20 mouse cellular contexts compared by ENCODE assay signal in genomic region chr8:70770748-70771147, GRCm38 (mm10). TPM values are rescaled to one million over a fixed set of nuclear protein-coding genes. Genes with fewer than 3 reads are reported as not detected.
"Had no signal": no experiment of that assay in that cellular context is flagged by ENCODE, and none has a peak within 500 bp of the region (broad histone marks: within the 10 kb centered on the region; RNA-seq: fewer than 3 reads in every experiment).

No protein-coding gene starts in this region.

- H3K4me3 ChIP-seq: lung, embryonic 15.5 days; megakaryocyte, embryonic 14.5 days; midbrain, embryonic 13.5 days; midbrain, embryonic 15.5 days; neural tube, embryonic 12.5 days had no signal

- H3K9ac ChIP-seq: lung, embryonic 15.5 days; midbrain, embryonic 13.5 days; midbrain, embryonic 15.5 days; neural tube, embryonic 12.5 days had no signal

- H3K9me3 ChIP-seq: lung, embryonic 15.5 days; megakaryocyte, embryonic 14.5 days; midbrain, embryonic 13.5 days; midbrain, embryonic 15.5 days; neural tube, embryonic 12.5 days had no signal

- ATAC-seq: lung, postnatal 0 days; midbrain, embryonic 13.5 days; midbrain, embryonic 15.5 days had no signal

- H3K27me3 ChIP-seq: lung, embryonic 15.5 days had no signal

- H3K4me2 ChIP-seq: lung, embryonic 15.5 days; midbrain, embryonic 11.5 days; midbrain, embryonic 13.5 days; midbrain, embryonic 15.5 days; neural tube, embryonic 12.5 days had no signal

- H3K27ac ChIP-seq: lung, embryonic 15.5 days; macrophage; midbrain, embryonic 13.5 days; midbrain, embryonic 15.5 days; neural tube, embryonic 12.5 days had no signal

- DNase-seq: lung, adult 2 months; lung, postnatal 14 days; lung, postnatal 36 days; right cerebral cortex, postnatal 25 days; right cerebral cortex, postnatal 4 days; spleen, adult 18-20 months; thymus, adult 18-20 months; thymus, postnatal 14 days; thymus, postnatal 36 days had no signal

RNA-seq across cellular contexts. Expression of gene Il12rb1, which starts 37.5 kb away (rescaled TPM):
- total RNA-seq: midbrain, postnatal 0 days had no signal
- polyA plus RNA-seq: midbrain, embryonic 13.5 days; midbrain, postnatal 0 days; neural tube, embryonic 12.5 days; neural tube, embryonic 14.5 days; stomach, embryonic 14.5 days had no signal
